Mouse (Mus musculus) stomach, postnatal 0 days (tissue): ENCODE results near the gene Clic4. TPM values are rescaled to one million over a fixed set of nuclear protein-coding genes. Genes with fewer than 3 reads are reported as not detected.
A peak's percentile ranks its signal among the peaks of the same experiment; 100 is the strongest.

Experiments used
- ATAC-seq: fragments of 200-750 bp; cut with Nextera tagmentation; 2 replicates; pipeline ENCODE4 v1.8.0; 2017; ENCODE audit not compliant: low FRiP score, low TSS enrichment
- DNase-seq: peaks from one replicate; pipeline ENCODE4 v3.0.0-alpha.2; 2016; ENCODE audit warnings: low spot score
- H3K27ac ChIP-seq: fragments of 300-500 bp; sonication (generic); replicated peaks from 2 replicates; pipeline ENCODE4 v1.5.1; 2014; ENCODE audit warnings: mild to moderate bottlenecking, control low read depth
- H3K27me3 ChIP-seq: fragments of 300-500 bp; sonication (generic); 2 replicates; pipeline ENCODE4 v1.6.1; 2014; ENCODE audit warnings: low read length; ENCODE audit not compliant: control insufficient read depth, insufficient read depth
- H3K36me3 ChIP-seq: fragments of 300-500 bp; sonication (generic); 2 replicates; pipeline ENCODE4 v1.6.1; 2014; ENCODE audit warnings: low read length, mixed read lengths; ENCODE audit not compliant: control insufficient read depth, insufficient read depth
- H3K4me1 ChIP-seq: fragments of 300-500 bp; sonication (generic); replicated peaks from 2 replicates; pipeline ENCODE4 v1.6.1; 2014; ENCODE audit warnings: antibody characterized with exemption; ENCODE audit not compliant: control insufficient read depth, insufficient read depth
- H3K4me2 ChIP-seq: fragments of 300-500 bp; sonication (generic); replicated peaks from 2 replicates; pipeline ENCODE4 v1.6.1; 2014; ENCODE audit warnings: low read depth, mild to moderate bottlenecking, control low read depth, moderate library complexity
- H3K4me3 ChIP-seq: fragments of 300-500 bp; sonication (generic); 2 replicates; pipeline ENCODE4 v1.5.1; 2014; ENCODE audit warnings: low read depth, low read length, control low read depth
- H3K9ac ChIP-seq: fragments of 300-500 bp; sonication (generic); 2 replicates; pipeline ENCODE4 v1.6.1; 2014; ENCODE audit warnings: mild to moderate bottlenecking, low read length, control low read depth, mixed read lengths
- H3K9me3 ChIP-seq: fragments of 300-500 bp; sonication (generic); 2 replicates; pipeline ENCODE4 v1.6.1; 2016; ENCODE audit warnings: low read length; ENCODE audit not compliant: control insufficient read depth
- CTCF ChIP-seq: IDR thresholded peaks from 2 replicates; pipeline ENCODE4 v1.5.1; 2016; ENCODE audit warnings: antibody characterized with exemption, low read depth, mild to moderate bottlenecking, moderate library complexity
- EP300 ChIP-seq: optimal IDR thresholded peaks from 2 replicates; pipeline ENCODE3; 2016; ENCODE audit warnings: antibody characterized with exemption
- WGBS: fragments of 180-500 bp; shearing (Covaris S2); extraction: QIAGEN DNeasy Blood & Tissue Kit; methylation state at CpG from one replicate; pipeline ENCODE4 v1.1.7; 2014; 5-methylcytosine and 5-hydroxymethylcytosine counted together
- polyA plus RNA-seq: library from polyadenylated mRNA; unstranded; fragments of >200 nt; fragmentation: Nextera tagmentation; extraction: Ambion mirVana; gene quantifications from 2 replicates; pipeline ENCODE4 v1.2.1, GENCODE M21; 2015

Gene Clic4
- polyA plus RNA-seq, 1 experiment from 2014 or later, result 73.6 TPM

GRCm38 (mm10) chr4:135181819-135182218 lies 90.8 kb downstream of the Clic4 start:
- Histone ChIP-seq H3K9me3 (no peaks in the 10 kb centered on the region), H3K4me3 (no peak overlapping the region), H3K4me2 (no peak overlapping the region), H3K27ac (no peak overlapping the region), H3K4me1 (no peaks in the 10 kb centered on the region), H3K9ac (no peak overlapping the region), H3K36me3 (no peaks in the 10 kb centered on the region), H3K27me3 (no peaks in the 10 kb centered on the region)
- ATAC-seq (no peak), DNase-seq (no peak)
- TF ChIP-seq EP300 (no peak), CTCF (no peak)
- WGBS, result 85% methylated on average over 4 of the region's 4 CpGs

- no peak overlapping the region for H3K4me3 ChIP-seq
- TF ChIP-seq EP300 (no peak), CTCF (peak; percentile 64)
- no peak overlapping the region for H3K9ac ChIP-seq
- no peaks in the 10 kb centered on the region; the same call in 1 of the 2 replicates for H3K4me1 ChIP-seq
- H3K36me3 ChIP-seq, result no peaks in the 10 kb centered on the region
- 37% methylated on average over 5 of the region's 5 CpGs for WGBS
- H3K27me3 ChIP-seq, result no peaks in the 10 kb centered on the region
- H3K27ac ChIP-seq, result no peak overlapping the region
- no peak for ATAC-seq
- no peak for DNase-seq
- no peak overlapping the region for H3K4me2 ChIP-seq
- no peaks in the 10 kb centered on the region for H3K9me3 ChIP-seq
Observed at GRCm38 (mm10) chr4:135179077-135179481, 93.5 kb downstream of the Clic4 start.

GRCm38 (mm10) chr4:135177568-135177967 lies 95.0 kb downstream of the Clic4 start:
- H3K4me3 ChIP-seq, result no peak overlapping the region
- no peak overlapping the region for H3K9ac ChIP-seq
- TF ChIP-seq CTCF (no peak), EP300 (no peak)
- H3K4me2 ChIP-seq, result no peak overlapping the region
- H3K9me3 ChIP-seq, result no peaks in the 10 kb centered on the region
- H3K4me1 ChIP-seq, result no peaks in the 10 kb centered on the region; the same call in 1 of the 2 replicates
- no peaks in the 10 kb centered on the region for H3K36me3 ChIP-seq
- H3K27me3 ChIP-seq, result no peaks in the 10 kb centered on the region
- no peak for DNase-seq
- no peak for ATAC-seq
- no peak overlapping the region for H3K27ac ChIP-seq

GRCm38 (mm10) chr4:135175406-135176120 lies 97.1 kb downstream of the Clic4 start:
- Histone ChIP-seq H3K36me3 (no peaks in the 10 kb centered on the region), H3K4me2 (peak overlapping the region; percentile 29), H3K27ac (no peak overlapping the region), H3K9me3 (no peaks in the 10 kb centered on the region), H3K4me1 (no peaks in the 10 kb centered on the region; the same call in 1 of the 2 replicates), H3K27me3 (no peaks in the 10 kb centered on the region), H3K4me3 (peak overlapping the region; percentile 10; the same call in 1 of the 2 replicates), H3K9ac (no peak overlapping the region)
- DNase-seq, result peak; percentile 61
- WGBS, result 15% methylated on average over 38 of the region's 38 CpGs
- no peak for TF ChIP-seq CTCF
- TF ChIP-seq EP300, result no peak
- peak; percentile 28; the same call in 1 of the 2 replicates for ATAC-seq

- H3K36me3 ChIP-seq, result no peaks in the 10 kb centered on the region
- DNase-seq (no peak), ATAC-seq (no peak)
- WGBS, result 68% methylated on average over 12 of the region's 12 CpGs
- no peaks in the 10 kb centered on the region for H3K9me3 ChIP-seq
- H3K4me2 ChIP-seq, result no peak overlapping the region
- H3K4me3 ChIP-seq, result no peak overlapping the region
- no peaks in the 10 kb centered on the region for H3K27me3 ChIP-seq
- no peak overlapping the region for H3K27ac ChIP-seq
- H3K9ac ChIP-seq, result no peak overlapping the region
- no peaks in the 10 kb centered on the region; the same call in 1 of the 2 replicates for H3K4me1 ChIP-seq
- TF ChIP-seq CTCF, result no peak
- no peak for TF ChIP-seq EP300
Observed at GRCm38 (mm10) chr4:135171304-135171875, 101.2 kb downstream of the Clic4 start.

GRCm38 (mm10) chr4:135169501-135169900 lies 103.1 kb downstream of the Clic4 start:
- no peaks in the 10 kb centered on the region for H3K36me3 ChIP-seq
- no peaks in the 10 kb centered on the region for H3K27me3 ChIP-seq
- DNase-seq (no peak), ATAC-seq (no peak)
- TF ChIP-seq CTCF (no peak), EP300 (no peak)
- no peaks in the 10 kb centered on the region for H3K9me3 ChIP-seq
- H3K4me1 ChIP-seq, result no peaks in the 10 kb centered on the region; the same call in 1 of the 2 replicates
- H3K4me2 ChIP-seq, result no peak overlapping the region
- H3K9ac ChIP-seq, result no peak overlapping the region
- H3K4me3 ChIP-seq, result no peak overlapping the region
- 72% methylated on average over 4 of the region's 4 CpGs for WGBS
- H3K27ac ChIP-seq, result no peak overlapping the region
